ENCODE assay signal across 20 mouse cellular contexts in genomic region chr19:4056727-4057126, GRCm38 (mm10). TPM values are rescaled to one million over a fixed set of nuclear protein-coding genes. Genes with fewer than 3 reads are reported as not detected.
DNase-seq lines count a peak whose midpoint lies in the region; ATAC-seq and TF ChIP-seq lines count a peak whose summit lies in the region.
"Had no signal": no experiment of that assay in that cellular context is flagged by ENCODE, and none has a peak within 500 bp of the region (broad histone marks: within the 10 kb centered on the region; RNA-seq: fewer than 3 reads in every experiment).

No protein-coding gene starts in this region.

- peak overlapping the region; percentile 47; the same call in 1 of the 2 replicates for H3K27ac ChIP-seq in heart, embryonic 10.5 days
- no peak overlapping the region for H3K27ac ChIP-seq in heart, embryonic 11.5 days (ENCODE audit: low read depth, low read length)
- H3K27ac ChIP-seq in kidney, adult 2 months (ENCODE audit: insufficient read depth, low read depth, low read length): peak overlapping the region; percentile 82
- H3K27ac ChIP-seq in stomach, embryonic 14.5 days (ENCODE audit: low read length): no peak overlapping the region
- H3K27ac ChIP-seq in stomach, postnatal 0 days (replicated peaks): no peak overlapping the region
- H3K27ac ChIP-seq in liver, postnatal 0 days (ENCODE audit: low read depth): peak overlapping the region; percentile 93
- H3K27ac ChIP-seq: embryonic facial prominence, embryonic 10.5 days; forebrain, embryonic 13.5 days; hindbrain, embryonic 14.5 days; midbrain, embryonic 12.5 days had no signal

- 51% methylated on average over 4 of the region's 4 CpGs for WGBS in heart, embryonic 10.5 days
- WGBS in heart, embryonic 11.5 days (ENCODE audit: insufficient replicate concordance): 40% methylated on average over 4 of the region's 4 CpGs
- 57% methylated on average over 4 of the region's 4 CpGs for WGBS in kidney, adult 2 months
- WGBS in stomach, embryonic 14.5 days: 53% methylated on average over 4 of the region's 4 CpGs
- 62% methylated on average over 4 of the region's 4 CpGs for WGBS in stomach, postnatal 0 days
- 73% methylated on average over 4 of the region's 4 CpGs for WGBS in liver, postnatal 0 days (ENCODE audit: insufficient replicate concordance)

- H3K4me2 ChIP-seq in heart, embryonic 11.5 days: no peak overlapping the region
- no peak overlapping the region for H3K4me2 ChIP-seq in stomach, embryonic 14.5 days (replicated peaks; ENCODE audit: low read depth, low read length)
- H3K4me2 ChIP-seq in stomach, postnatal 0 days (replicated peaks; ENCODE audit: low read depth): no peak overlapping the region
- H3K4me2 ChIP-seq in liver, postnatal 0 days (ENCODE audit: low read depth, low read length): peak overlapping the region; percentile 71
- H3K4me2 ChIP-seq: forebrain, embryonic 13.5 days; hindbrain, embryonic 14.5 days; midbrain, embryonic 12.5 days had no signal

- H3K9ac ChIP-seq in heart, embryonic 11.5 days (ENCODE audit: low read depth, low read length): no peak overlapping the region
- peak overlapping the region; percentile 1; the same call in 1 of the 2 replicates for H3K9ac ChIP-seq in stomach, embryonic 14.5 days (replicated peaks; ENCODE audit: low read depth, low read length)
- no peak overlapping the region for H3K9ac ChIP-seq in stomach, postnatal 0 days (ENCODE audit: low read length)
- peak overlapping the region; percentile 34 for H3K9ac ChIP-seq in liver, postnatal 0 days (replicated peaks)
- H3K9ac ChIP-seq: forebrain, embryonic 13.5 days; hindbrain, embryonic 14.5 days; midbrain, embryonic 12.5 days had no signal

- no peak for TF ChIP-seq CTCF in kidney, adult 2 months (conservative IDR thresholded peaks at IDR 0.05; ENCODE audit: insufficient read depth, insufficient read length, low read depth, low read length)
- no peak for TF ChIP-seq CTCF in stomach, postnatal 0 days (IDR thresholded peaks at IDR 0.05; ENCODE audit: low read depth)
- TF ChIP-seq CTCF in liver, postnatal 0 days (IDR thresholded peaks at IDR 0.05; ENCODE audit: low read depth): no peak

- H3K4me3 ChIP-seq in heart, embryonic 10.5 days: no peak overlapping the region
- H3K4me3 ChIP-seq in heart, embryonic 11.5 days (ENCODE audit: low read depth, low read length): no peak overlapping the region
- no peak overlapping the region for H3K4me3 ChIP-seq in kidney, adult 2 months (ENCODE audit: insufficient read depth, low read depth, low read length)
- H3K4me3 ChIP-seq in stomach, embryonic 14.5 days (ENCODE audit: low read depth, low read length): no peak overlapping the region
- no peak overlapping the region for H3K4me3 ChIP-seq in stomach, postnatal 0 days (ENCODE audit: low read depth, low read length)
- no peak overlapping the region for H3K4me3 ChIP-seq in liver, postnatal 0 days (ENCODE audit: low read depth, low read length)
- H3K4me3 ChIP-seq: embryonic facial prominence, embryonic 10.5 days; forebrain, embryonic 13.5 days; midbrain, embryonic 12.5 days had no signal

- TF ChIP-seq POLR2A in kidney, adult 2 months (IDR thresholded peaks at IDR 0.05; ENCODE audit: low read depth, low read length): no peak

- DNase-seq in heart, embryonic 10.5 days (ENCODE audit: low spot score): peak; percentile 77
- DNase-seq in kidney, adult 2 months: no peak
- no peak for DNase-seq in kidney, postnatal 36 days
- DNase-seq in stomach, postnatal 0 days (ENCODE audit: low spot score): no peak
- DNase-seq in liver, postnatal 0 days: no peak
- no peak for DNase-seq in ovary, postnatal 14 days (ENCODE audit: low spot score)
- DNase-seq: adrenal gland, postnatal 10 days; cerebellum, adult 11 months; cerebellum, postnatal 36 days; lung, adult 18-20 months; thymus, postnatal 14 days had no signal

- ATAC-seq in heart, embryonic 11.5 days (replicated peaks; ENCODE audit: insufficient number of reproducible peaks, low FRiP score, low TSS enrichment): no peak
- ATAC-seq in stomach, embryonic 14.5 days (ENCODE audit: insufficient number of reproducible peaks, insufficient read depth, low FRiP score, low read depth): no peak
- ATAC-seq in stomach, postnatal 0 days (ENCODE audit: low FRiP score, low TSS enrichment): no peak
- no peak for ATAC-seq in liver, postnatal 0 days
- ATAC-seq: forebrain, embryonic 13.5 days had no signal

- peaks cover 30% of the 10 kb centered on the region for H3K4me1 ChIP-seq in heart, embryonic 10.5 days
- H3K4me1 ChIP-seq in heart, embryonic 11.5 days (ENCODE audit: control insufficient read depth, insufficient read depth, low read length): peaks cover 11% of the 10 kb centered on the region; the same call in 1 of the 2 replicates
- peaks cover 12% of the 10 kb centered on the region; the same call in 1 of the 2 replicates for H3K4me1 ChIP-seq in kidney, adult 2 months (ENCODE audit: control insufficient read depth, insufficient read depth, low read length)
- 0 out of 2 replicates have a peak, but pooled peaks cover 4% of the 10 kb centered on the region for H3K4me1 ChIP-seq in stomach, embryonic 14.5 days (ENCODE audit: control insufficient read depth, insufficient read depth, low read length)
- H3K4me1 ChIP-seq in stomach, postnatal 0 days (replicated peaks; ENCODE audit: control insufficient read depth, insufficient read depth): no peaks in the 10 kb centered on the region
- H3K4me1 ChIP-seq in liver, postnatal 0 days (ENCODE audit: insufficient read depth): peaks cover 35% of the 10 kb centered on the region
- H3K4me1 ChIP-seq: embryonic facial prominence, embryonic 10.5 days; forebrain, embryonic 13.5 days; midbrain, embryonic 12.5 days had no signal

- no peaks in the 10 kb centered on the region for H3K36me3 ChIP-seq in heart, embryonic 10.5 days
- no peaks in the 10 kb centered on the region for H3K36me3 ChIP-seq in heart, embryonic 11.5 days (ENCODE audit: control insufficient read depth, insufficient read depth, low read length)
- H3K36me3 ChIP-seq in kidney, adult 2 months (ENCODE audit: control insufficient read depth, insufficient read depth, low read length): no peaks in the 10 kb centered on the region
- H3K36me3 ChIP-seq in stomach, embryonic 14.5 days (ENCODE audit: control insufficient read depth, insufficient read depth, low read length): no peaks in the 10 kb centered on the region
- H3K36me3 ChIP-seq in stomach, postnatal 0 days (ENCODE audit: control insufficient read depth, insufficient read depth, low read length): no peaks in the 10 kb centered on the region
- no peaks in the 10 kb centered on the region for H3K36me3 ChIP-seq in liver, postnatal 0 days (replicated peaks; ENCODE audit: insufficient read depth, low read length)
- H3K36me3 ChIP-seq: embryonic facial prominence, embryonic 10.5 days; midbrain, embryonic 12.5 days had no signal

- TF ChIP-seq EP300 in stomach, postnatal 0 days (optimal IDR thresholded peaks at IDR 0.05): no peak
- no peak for TF ChIP-seq EP300 in liver, postnatal 0 days (IDR thresholded peaks at IDR 0.05; ENCODE audit: low read depth)

- 0 out of 2 replicates have a peak, but pooled peaks cover 5% of the 10 kb centered on the region for H3K27me3 ChIP-seq in heart, embryonic 10.5 days (ENCODE audit: insufficient read depth, poor library complexity, severe bottlenecking)
- H3K27me3 ChIP-seq in heart, embryonic 11.5 days (ENCODE audit: control insufficient read depth, insufficient read depth, low read length): no peaks in the 10 kb centered on the region
- H3K27me3 ChIP-seq in kidney, adult 2 months (replicated peaks; ENCODE audit: control insufficient read depth, insufficient read depth, low read length): no peaks in the 10 kb centered on the region
- H3K27me3 ChIP-seq in stomach, embryonic 14.5 days (ENCODE audit: control insufficient read depth, insufficient read depth, low read length): no peaks in the 10 kb centered on the region
- no peaks in the 10 kb centered on the region for H3K27me3 ChIP-seq in stomach, postnatal 0 days (ENCODE audit: control insufficient read depth, insufficient read depth, low read length)
- H3K27me3 ChIP-seq in liver, postnatal 0 days (ENCODE audit: insufficient read depth, low read length): no peaks in the 10 kb centered on the region
- H3K27me3 ChIP-seq: forebrain, embryonic 13.5 days; midbrain, embryonic 12.5 days had no signal

- no peaks in the 10 kb centered on the region for H3K9me3 ChIP-seq in heart, embryonic 10.5 days
- no peaks in the 10 kb centered on the region for H3K9me3 ChIP-seq in heart, embryonic 11.5 days (replicated peaks; ENCODE audit: control insufficient read depth, low read length)
- no peaks in the 10 kb centered on the region for H3K9me3 ChIP-seq in stomach, embryonic 14.5 days (ENCODE audit: control insufficient read depth, low read depth, low read length)
- H3K9me3 ChIP-seq in stomach, postnatal 0 days (ENCODE audit: control insufficient read depth, low read length): no peaks in the 10 kb centered on the region
- no peaks in the 10 kb centered on the region for H3K9me3 ChIP-seq in liver, postnatal 0 days (ENCODE audit: low read length)
- H3K9me3 ChIP-seq: embryonic facial prominence, embryonic 10.5 days; forebrain, embryonic 13.5 days; midbrain, embryonic 12.5 days had no signal

RNA-seq across cellular contexts. Expression of gene Gstp3, which starts 2.6 kb away (rescaled TPM):
- 0.37 TPM in 1 of 2 replicates, not detected in the other for polyA plus RNA-seq in heart, embryonic 10.5 days (2016; fragmentation: Nextera tagmentation; extraction: Ambion mirVana)
- 0.49 TPM in 1 of 2 replicates, not detected in the other for polyA plus RNA-seq in heart, embryonic 11.5 days (2014; fragmentation: Nextera tagmentation; extraction: Ambion mirVana)
- 0.72 and 2.3 TPM in 2 replicates for polyA plus RNA-seq in kidney, adult 2 months (2012; rRNA removed)
- polyA plus RNA-seq in stomach, embryonic 14.5 days (2014; fragmentation: Nextera tagmentation; extraction: Ambion mirVana): not detected in 2 replicates
- polyA plus RNA-seq in stomach, postnatal 0 days (2015; fragmentation: Nextera tagmentation; extraction: Ambion mirVana): 7.1 and 9.7 TPM in 2 replicates
- 64.5 and 67.3 TPM in 2 replicates for polyA plus RNA-seq in liver, postnatal 0 days (2015; fragmentation: Nextera tagmentation; extraction: Ambion mirVana)
- polyA plus RNA-seq: brain, embryonic 14.5 days; embryonic facial prominence, embryonic 10.5 days; forebrain, embryonic 13.5 days; hindbrain, embryonic 14.5 days; midbrain, embryonic 12.5 days; neural tube, embryonic 14.5 days had no signal

RNA-seq across cellular contexts. Expression of gene Gstp2, which starts 10.9 kb away (rescaled TPM):
- 2.9 TPM in 2 replicates for polyA plus RNA-seq in heart, embryonic 10.5 days (2016; fragmentation: Nextera tagmentation; extraction: Ambion mirVana)
- 2.9 and 3.4 TPM in 2 replicates for polyA plus RNA-seq in heart, embryonic 11.5 days (2014; fragmentation: Nextera tagmentation; extraction: Ambion mirVana)
- 11.5 and 36.0 TPM in 2 replicates for polyA plus RNA-seq in kidney, adult 2 months (2012; rRNA removed)
- 10.4 and 18.0 TPM in 2 replicates for polyA plus RNA-seq in stomach, embryonic 14.5 days (2014; fragmentation: Nextera tagmentation; extraction: Ambion mirVana)
- polyA plus RNA-seq in stomach, postnatal 0 days (2015; fragmentation: Nextera tagmentation; extraction: Ambion mirVana): 85.2 and 93.1 TPM in 2 replicates
- 5.8 and 6.4 TPM in 2 replicates for polyA plus RNA-seq in liver, postnatal 0 days (2015; fragmentation: Nextera tagmentation; extraction: Ambion mirVana)
- polyA plus RNA-seq: neural tube, embryonic 14.5 days had no signal

RNA-seq across cellular contexts. Expression of gene Gstp1, which starts 18.9 kb away (rescaled TPM):
- polyA plus RNA-seq in heart, embryonic 10.5 days (2016; fragmentation: Nextera tagmentation; extraction: Ambion mirVana): 402 and 470 TPM in 2 replicates
- 359 and 387 TPM in 2 replicates for polyA plus RNA-seq in heart, embryonic 11.5 days (2014; fragmentation: Nextera tagmentation; extraction: Ambion mirVana)
- polyA plus RNA-seq in kidney, adult 2 months (2012; rRNA removed): 686 and 745 TPM in 2 replicates
- polyA plus RNA-seq in stomach, embryonic 14.5 days (2014; fragmentation: Nextera tagmentation; extraction: Ambion mirVana): 635 and 672 TPM in 2 replicates
- polyA plus RNA-seq in stomach, postnatal 0 days (2015; fragmentation: Nextera tagmentation; extraction: Ambion mirVana): 1,012 and 1,081 TPM in 2 replicates
- polyA plus RNA-seq in liver, postnatal 0 days (2015; fragmentation: Nextera tagmentation; extraction: Ambion mirVana): 428 and 442 TPM in 2 replicates

RNA-seq across cellular contexts. Expression of gene Cabp2, which starts 24.7 kb away (rescaled TPM):
- polyA plus RNA-seq in heart, embryonic 10.5 days (2016; fragmentation: Nextera tagmentation; extraction: Ambion mirVana): not detected in 2 replicates
- polyA plus RNA-seq in heart, embryonic 11.5 days (2014; fragmentation: Nextera tagmentation; extraction: Ambion mirVana): not detected in 2 replicates
- polyA plus RNA-seq in kidney, adult 2 months (2012; rRNA removed): 0.66 and 0.92 TPM in 2 replicates
- not detected in 2 replicates for polyA plus RNA-seq in stomach, embryonic 14.5 days (2014; fragmentation: Nextera tagmentation; extraction: Ambion mirVana)
- not detected in 2 replicates for polyA plus RNA-seq in stomach, postnatal 0 days (2015; fragmentation: Nextera tagmentation; extraction: Ambion mirVana)
- 0.38 and 0.43 TPM in 2 replicates for polyA plus RNA-seq in liver, postnatal 0 days (2015; fragmentation: Nextera tagmentation; extraction: Ambion mirVana)
- polyA plus RNA-seq: brain, embryonic 14.5 days; embryonic facial prominence, embryonic 10.5 days; forebrain, embryonic 13.5 days; hindbrain, embryonic 14.5 days; large intestine, adult 2 months; midbrain, embryonic 12.5 days; neural tube, embryonic 14.5 days had no signal

RNA-seq across cellular contexts. Expression of gene Cdk2ap2, which starts 40.3 kb away (rescaled TPM):
- polyA plus RNA-seq in heart, embryonic 10.5 days (2016; fragmentation: Nextera tagmentation; extraction: Ambion mirVana): 67.9 and 86.0 TPM in 2 replicates
- polyA plus RNA-seq in heart, embryonic 11.5 days (2014; fragmentation: Nextera tagmentation; extraction: Ambion mirVana): 63.4 and 64.0 TPM in 2 replicates
- 134 and 138 TPM in 2 replicates for polyA plus RNA-seq in kidney, adult 2 months (2012; rRNA removed)
- polyA plus RNA-seq in stomach, embryonic 14.5 days (2014; fragmentation: Nextera tagmentation; extraction: Ambion mirVana): 74.1 and 91.0 TPM in 2 replicates
- polyA plus RNA-seq in stomach, postnatal 0 days (2015; fragmentation: Nextera tagmentation; extraction: Ambion mirVana): 129 and 134 TPM in 2 replicates
- 91.2 and 91.9 TPM in 2 replicates for polyA plus RNA-seq in liver, postnatal 0 days (2015; fragmentation: Nextera tagmentation; extraction: Ambion mirVana)

Comparison
In these comparisons a context has a peak if more than half of its experiments do, and no peak if none do; other contexts are left out.
1. H3K27ac ChIP-seq: peak in heart, embryonic 10.5 days (single experiment), kidney, adult 2 months (single experiment) and liver, postnatal 0 days (single experiment); none in heart, embryonic 11.5 days (single experiment), stomach, embryonic 14.5 days (single experiment) and stomach, postnatal 0 days (single experiment).
2. H3K9ac ChIP-seq: peak in stomach, embryonic 14.5 days (single experiment) and liver, postnatal 0 days (single experiment); none in heart, embryonic 11.5 days (single experiment) and stomach, postnatal 0 days (single experiment).